Mouse (Mus musculus) inflammation-experienced regulatory T-cells, adult 6 months (primary cell): ENCODE measurements around the gene Krt33a. TPM values are rescaled to one million over a fixed set of nuclear protein-coding genes. Genes with fewer than 3 reads are reported as not detected.

Source experiments
- ATAC-seq: one replicate; pipeline ENCODE4 v1.8.0; 2017
- polyA plus RNA-seq, 3 experiments: library from polyadenylated mRNA; unstranded; fragments of 100-300 nt; shearing (Covaris generic); gene quantifications; one replicate each; pipeline ENCODE4 v1.2.1; 2017

Krt33a gene
- not detected for polyA plus RNA-seq

DNA sequence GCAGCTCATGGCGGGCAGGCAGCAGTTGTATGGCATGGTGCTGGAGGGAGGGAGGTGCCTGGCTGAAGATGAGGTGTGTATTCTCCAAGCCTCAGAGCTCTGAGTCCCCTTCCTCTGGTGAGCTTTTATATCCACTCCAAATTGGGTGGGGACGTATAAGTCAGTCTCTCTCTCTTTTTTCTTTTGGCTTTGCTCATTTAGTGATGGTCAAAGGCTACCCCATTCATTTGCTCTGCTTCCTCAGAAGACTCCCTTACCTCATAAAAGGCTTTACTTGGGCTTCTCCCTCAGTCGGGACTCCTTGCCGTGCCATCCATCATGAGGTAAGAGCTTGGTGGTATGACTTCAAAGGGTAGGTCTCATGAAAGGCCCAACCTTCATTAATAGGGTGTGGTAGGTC, at the start of gene Krt33a:
Gene Krt33a, minus strand, starts transcription at position 101 of the 400 bp plus-strand sequence.
- no peak for ATAC-seq

DNA sequence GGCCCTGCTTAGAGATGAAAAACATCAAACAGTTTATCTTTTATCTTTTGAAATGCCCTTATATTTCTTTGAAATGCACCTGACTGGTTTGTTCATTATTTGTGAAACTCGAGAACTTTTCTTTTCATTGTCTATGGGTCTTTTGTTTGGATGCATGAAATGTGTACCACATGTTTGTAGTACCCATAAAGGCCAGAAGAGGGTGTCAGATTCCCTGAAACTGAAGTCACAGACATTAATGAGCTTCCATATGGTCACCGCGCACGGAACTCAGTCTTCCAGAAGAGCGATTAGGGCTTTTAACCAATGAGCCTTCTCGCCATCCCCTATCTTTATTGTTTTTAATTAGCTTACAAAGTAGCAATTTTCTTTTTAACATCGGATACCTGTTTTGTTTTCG, 42.9 kb upstream of the Krt33a start:
- ATAC-seq = no peak

DNA sequence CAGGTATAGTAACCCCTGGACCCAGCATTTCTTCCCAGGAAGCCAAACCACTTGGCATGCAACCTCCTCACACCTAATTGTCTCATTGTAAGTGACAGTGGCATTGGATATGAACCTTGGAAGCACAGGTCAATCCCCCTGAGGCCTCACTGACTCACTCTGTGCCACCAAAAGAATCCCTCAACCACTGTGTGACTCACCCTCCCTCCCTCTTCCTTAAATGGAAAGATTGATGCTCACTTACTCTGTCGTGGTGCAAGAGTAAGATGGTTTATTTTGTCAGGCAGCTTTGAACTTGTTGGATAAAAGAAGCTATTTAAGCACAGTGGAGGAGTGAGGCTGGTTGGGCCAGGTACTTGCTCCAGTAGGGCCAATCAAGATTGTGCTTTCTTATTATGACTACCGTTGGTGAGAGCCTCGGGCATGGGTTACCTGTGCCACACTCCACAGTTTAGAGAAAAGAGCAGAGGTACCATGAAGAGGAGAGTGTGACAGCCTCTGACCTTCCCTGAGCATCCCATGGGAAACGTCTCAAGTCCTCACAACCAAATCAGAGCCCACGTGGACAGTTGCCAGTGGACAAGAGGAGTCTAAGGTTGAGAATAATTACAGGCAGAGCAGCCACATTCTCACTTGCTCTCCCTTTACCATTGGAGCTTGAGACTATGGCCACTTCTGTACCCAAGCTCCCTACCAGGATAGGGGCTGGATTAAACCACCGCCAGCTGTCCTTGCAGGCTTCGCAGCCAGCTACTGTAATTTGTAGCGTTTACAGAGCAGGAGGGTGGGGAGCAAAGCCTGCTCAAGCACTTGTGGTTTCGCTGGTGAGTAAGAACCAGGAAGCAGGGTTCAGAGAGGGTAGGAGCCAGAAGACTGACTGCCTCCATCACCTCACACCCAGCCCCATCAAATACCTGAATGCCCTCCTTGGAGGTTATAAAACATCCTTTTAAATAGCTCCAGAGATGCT, 40.0 kb upstream of the Krt33a start:
- ATAC-seq = no peak

DNA sequence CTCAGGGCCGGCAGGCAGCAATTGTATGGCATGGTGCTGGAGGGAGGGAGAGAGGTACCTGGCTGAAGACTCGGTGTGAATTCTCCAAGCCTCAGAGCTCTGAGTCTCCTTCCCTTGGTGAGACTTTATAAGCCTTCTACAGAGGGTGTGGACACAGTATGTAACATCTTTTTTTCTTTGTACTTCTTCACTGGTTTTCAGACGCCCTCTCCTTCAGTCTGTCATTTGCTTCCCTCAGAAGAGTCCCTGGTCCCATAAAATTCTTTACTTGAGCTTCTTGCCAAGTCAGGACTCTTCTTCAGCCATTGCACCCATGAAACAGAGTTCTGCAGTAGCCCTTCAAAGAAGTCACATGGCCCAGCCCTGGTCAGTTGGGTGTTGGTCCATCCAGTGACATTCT, 34.4 kb upstream of the Krt33a start, which contains the start of gene Krt31:
Gene Krt31, minus strand, starts transcription at position 101 of the 400 bp plus-strand sequence.
- no peak for ATAC-seq

DNA sequence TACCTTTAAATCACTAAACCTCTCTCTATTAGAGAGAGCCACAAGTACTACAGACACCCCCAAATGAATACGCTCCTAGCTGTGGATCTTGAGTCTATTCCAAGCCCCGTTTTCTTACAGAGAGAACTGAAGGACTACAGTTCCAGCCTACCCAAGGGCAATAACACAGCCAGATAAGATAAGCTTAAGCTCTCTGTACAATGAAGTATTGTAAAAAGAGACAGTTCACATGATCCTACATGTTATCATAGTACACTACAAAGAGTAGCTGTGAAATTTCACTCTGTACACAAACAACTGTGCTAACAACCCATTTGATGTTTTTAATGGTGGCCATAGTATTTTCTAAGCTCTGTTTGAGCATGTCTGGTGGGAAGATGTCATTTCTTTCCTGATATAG, 31.2 kb upstream of the Krt33a start:
- ATAC-seq = no peak

DNA sequence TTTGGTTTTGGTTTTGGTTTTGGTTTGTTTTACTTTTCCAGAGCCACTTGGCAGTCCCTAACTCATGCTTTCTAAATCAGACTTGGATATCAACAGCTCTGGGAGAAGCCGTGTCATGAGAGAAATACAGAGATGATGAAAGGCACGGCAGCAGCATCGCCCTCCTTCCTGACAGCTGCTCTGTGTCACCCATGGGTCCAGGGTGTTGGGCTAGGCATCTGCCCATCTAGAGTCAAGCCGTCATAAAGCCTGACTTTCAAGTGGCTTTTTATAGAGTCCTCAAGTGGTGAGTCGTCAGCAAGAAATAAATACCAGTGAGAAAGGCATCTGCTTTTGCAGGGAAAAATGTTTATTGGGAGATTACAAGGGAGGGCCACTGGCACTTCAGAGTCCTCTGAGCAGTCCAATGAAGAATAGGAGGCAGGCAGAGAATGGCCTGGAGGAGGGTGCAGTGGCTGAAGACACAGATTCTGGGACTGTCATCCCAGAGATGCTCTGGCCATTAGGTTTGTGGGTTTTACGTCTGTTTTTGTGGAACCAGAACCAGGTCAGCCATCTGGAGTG, 30.4 kb upstream of the Krt33a start:
- no peak for ATAC-seq

DNA sequence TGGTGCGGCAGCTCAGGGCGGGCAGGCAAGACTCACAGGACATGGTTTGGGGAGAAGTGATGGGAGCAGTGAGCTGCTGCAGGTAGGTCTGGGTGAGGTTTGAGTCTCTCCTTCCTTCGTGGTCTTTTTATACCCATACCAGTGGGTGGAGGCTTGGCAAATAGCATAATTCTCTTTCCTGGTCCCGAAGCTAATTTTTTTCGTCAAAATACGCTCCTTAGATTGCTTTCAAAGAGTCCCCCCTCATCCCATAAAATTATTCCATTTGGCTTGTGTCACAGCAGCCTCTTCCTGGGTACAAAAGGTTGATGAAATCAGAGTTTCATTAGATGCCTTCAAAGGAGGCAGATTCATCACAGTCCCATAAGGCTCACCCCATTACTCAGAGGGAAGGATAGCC, 25.4 kb upstream of the Krt33a start, which contains the start of gene Krt34:
Gene Krt34, minus strand, starts transcription at position 101 of the 400 bp plus-strand sequence.
- ATAC-seq = no peak

DNA sequence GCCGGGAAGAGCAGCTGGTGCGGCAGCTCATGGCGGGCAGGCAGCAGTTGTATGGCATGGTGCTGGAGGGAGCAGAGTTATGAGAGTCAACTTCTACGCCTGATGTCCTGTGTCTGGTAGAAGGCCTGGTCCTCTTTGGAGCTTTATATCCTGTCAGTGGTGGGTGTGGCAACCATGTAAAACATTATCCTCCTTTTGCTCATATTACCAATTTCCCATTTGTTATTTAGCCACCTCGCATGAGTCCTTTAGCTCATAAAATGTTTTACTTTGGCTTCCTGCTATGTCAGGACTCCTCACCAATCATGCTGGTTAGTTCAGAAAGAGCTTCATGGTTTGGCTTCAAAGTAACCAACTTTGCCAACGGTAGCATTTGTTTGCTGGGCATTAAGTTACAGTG, 13.8 kb upstream of the Krt33a start, which contains the start of gene Krt33b:
Gene Krt33b, minus strand, starts transcription at position 101 of the 400 bp plus-strand sequence.
- no peak for ATAC-seq

DNA sequence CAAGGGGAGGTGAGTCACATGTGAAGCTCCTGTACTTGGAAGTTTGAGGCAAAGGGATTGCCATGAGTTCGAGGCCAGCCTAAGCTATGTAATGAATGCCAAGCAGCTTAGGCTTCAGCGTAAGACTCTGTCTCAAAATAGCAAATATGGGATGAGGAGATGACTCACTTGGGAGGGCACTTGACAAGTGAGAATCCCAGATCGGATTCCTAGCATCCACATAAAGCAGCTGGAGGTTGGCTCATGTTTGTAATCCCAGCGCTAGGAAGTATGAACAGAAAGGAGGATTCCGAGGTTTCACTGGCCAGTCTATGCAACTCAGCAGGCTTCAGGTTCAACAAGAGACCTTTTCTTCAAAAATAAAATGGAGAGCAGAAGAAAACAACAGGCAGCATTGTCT, 5.4 kb upstream of the Krt33a start:
- no peak for ATAC-seq

DNA sequence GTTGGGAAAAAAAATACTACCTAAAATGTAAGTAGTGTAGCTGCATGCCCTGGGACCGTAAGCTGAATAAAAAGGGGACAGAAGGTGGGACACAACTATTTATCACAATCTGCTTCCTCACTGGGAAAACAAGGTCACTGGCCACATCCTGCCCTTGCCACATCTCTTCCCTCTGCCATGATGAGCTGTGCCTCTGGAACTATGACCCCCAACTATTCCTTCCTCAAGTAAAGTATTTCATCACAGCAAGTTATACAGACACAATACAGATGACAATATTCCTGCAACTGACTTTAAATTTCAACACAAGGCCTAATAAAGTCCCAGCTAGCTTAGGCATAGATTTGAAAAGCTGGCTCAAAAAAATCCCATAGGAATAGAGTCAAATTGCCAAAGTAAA, 3.5 kb upstream of the Krt33a start:
- no peak for ATAC-seq

DNA sequence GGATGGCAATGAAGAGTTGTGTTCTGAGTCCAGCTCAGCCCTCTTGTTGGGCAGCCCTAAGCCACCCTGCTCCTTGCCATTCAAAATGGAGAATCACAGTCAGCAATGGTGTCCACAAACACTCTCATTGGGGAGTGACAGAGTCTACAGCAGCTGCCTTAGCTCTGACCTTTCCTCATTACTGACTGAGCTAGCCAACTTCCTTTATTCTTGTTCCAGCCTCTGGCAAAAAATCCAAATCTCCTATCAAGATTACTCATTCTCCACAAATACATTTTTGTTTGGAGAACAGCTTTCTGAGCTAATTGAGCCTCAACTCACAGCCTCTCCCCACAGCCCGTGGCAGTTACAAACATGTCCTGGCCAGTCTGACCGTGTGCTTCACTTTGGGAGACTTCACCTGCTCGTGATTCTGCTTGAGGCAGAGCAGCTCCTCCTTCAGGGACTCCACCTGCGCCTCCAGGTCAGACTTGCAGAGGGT, 2.3 kb downstream of the Krt33a start:
- no peak for ATAC-seq

DNA sequence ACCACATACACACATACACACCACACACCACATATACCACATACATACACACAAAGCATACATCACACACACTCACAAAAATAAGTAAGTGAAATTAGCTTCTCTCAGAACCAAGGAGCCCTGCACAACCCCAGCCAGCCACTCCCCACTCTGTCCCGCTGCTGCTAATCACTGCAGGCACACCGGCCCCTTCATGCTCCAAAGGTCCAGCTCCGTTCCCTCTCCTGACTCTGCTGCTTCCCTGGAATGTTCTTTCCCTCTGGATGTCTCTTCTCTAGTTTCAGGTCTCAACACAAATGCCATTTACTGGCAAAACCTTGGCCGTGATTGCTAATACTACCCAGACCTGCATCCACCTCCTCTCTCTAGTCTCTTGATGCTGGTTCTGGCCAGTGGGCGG, 5.3 kb downstream of the Krt33a start:
- ATAC-seq = no peak

DNA sequence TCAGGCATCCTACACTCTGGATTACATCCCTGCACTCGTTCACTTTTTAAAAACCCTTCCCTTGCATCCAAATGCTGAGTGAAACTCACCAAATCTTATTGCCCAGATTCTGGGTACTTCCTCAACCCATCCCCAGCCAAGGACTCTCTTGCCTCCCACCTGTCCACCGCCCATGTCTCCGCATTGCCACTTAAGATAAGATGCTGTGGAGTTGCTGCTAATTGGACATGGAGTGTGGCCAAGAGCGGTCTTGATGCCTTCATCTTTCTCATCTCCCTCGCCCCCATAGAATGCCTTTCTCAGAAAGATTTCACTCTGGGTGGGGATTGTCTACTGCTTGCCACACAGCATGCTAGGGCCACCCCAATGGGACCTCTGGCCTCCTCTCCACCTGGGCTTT, 7.7 kb downstream of the Krt33a start:
- no peak for ATAC-seq

DNA sequence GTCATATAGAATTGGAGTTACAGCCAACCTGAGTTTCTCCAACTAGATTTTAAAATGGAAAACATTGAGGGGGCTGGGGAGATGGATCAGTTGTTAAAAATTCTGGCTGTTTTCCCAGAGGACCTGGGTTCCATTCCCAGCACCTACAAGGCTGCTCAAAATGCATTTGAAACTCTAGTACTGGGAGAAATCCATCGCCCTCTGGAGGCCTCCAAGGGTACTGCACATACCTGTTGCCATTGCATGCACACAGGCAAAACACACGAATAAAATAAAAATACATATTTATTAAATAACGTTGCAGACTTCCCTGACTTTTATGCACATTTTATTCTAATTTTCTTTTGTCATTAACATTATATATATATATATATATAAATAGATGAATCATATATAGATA, 9.4 kb downstream of the Krt33a start:
- no peak for ATAC-seq

DNA sequence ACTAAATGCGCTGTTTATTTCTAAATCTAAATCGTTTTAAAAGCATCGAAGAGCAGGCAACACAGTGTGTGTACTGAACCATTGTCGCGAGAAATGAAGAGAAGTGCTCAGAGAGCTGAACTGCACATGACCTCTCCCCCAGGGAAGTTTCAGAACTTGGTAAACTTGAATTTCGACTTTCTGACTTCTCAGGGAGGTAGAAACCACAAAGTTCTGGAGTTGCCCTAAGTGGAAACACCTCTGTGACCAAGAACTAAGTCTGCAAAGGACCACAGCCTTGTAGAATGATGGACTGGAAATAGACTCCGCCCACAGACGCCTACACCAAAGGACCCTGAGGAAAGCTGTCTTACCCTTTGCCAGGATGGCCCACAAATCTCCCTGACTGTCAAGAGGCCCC, 10.1 kb downstream of the Krt33a start:
- ATAC-seq = no peak

DNA sequence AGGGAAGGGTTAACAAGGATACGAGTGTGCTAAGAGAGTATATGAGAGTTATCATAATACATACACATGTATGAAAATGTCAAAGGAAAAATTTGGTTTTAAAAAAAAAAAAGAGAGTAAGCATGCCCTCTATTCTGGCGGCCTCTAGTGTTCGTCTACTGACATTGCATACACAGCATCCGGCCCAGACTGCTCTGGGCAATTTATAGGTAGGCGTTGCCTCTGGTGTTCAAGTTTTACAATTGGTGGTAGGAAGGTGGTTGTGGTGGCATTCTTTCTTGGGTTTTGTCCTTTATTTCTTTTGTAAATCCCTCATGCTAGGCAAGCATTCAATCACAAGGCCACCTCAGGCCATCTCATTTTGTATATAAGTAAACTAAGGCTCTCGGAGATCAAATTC, 11.2 kb downstream of the Krt33a start:
- no peak for ATAC-seq

DNA sequence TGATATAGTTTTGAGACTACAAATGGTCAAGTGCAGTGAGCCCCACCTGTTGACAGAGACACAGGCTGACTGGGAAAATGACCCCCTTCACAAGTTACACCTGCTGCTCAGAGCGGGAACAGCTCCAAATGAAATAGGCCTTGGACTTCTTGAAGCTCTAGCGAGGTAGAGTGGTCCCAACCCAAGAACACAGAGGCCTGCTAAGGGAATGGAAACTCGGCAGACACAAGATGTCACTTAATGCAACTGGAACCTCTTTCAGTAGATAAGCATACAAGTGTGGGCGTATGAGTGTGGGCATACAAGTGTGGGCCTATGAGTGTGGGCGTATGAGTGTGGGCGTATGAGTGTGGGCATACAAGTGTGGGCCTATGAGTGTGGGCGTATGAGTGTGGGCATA, 16.9 kb downstream of the Krt33a start:
- no peak for ATAC-seq

DNA sequence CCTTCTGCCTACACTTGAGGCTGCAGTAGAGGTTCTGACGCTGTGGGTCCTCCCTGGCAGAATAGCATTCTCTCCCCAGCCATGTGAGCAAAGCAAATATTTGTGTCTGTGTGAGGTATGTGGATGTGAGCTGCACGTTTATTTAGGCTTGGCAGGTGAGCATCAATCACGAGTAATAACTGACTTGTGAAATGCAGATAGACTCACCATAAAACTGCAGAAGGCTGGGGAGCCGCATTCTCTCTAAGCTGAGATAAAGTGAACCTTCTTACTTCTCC, 21.7 kb downstream of the Krt33a start:
- ATAC-seq = no peak

DNA sequence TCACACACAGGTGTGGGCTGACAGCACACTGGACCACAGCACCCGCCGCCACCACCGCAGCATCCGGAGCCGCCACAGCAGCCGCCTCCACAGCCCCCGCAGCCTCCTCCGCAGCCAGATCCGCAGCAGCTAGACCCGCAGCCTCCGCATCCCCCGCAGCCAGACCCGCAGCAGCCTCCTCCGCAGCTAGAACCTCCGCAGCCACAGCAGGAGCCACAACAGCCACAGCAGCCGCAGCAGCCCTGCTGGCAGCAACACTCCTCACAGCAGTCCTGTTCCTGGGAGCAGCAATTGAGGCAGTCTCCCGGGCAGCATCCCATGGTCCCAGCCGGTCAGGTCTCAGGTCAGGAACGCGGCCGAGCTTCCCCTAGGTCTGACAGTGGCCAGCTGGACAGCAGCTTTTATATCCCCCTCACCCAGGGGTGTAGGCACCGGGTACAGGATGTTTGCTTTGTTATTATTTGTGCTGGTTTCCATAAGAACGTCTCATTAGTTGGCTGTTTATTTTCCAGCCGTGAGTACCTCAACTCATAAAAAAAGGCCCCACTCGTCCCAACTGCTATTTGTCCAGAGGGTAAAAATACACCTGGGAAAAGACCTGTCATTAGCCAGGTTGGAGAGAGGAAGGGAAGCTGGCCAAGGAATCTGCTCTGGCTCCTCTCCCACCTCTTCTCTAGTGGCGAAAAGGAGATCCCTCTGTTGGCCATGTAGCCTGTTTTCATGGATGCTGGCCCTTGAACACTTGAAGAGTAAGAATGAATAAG, 22.2 kb downstream of the Krt33a start, which contains the start of gene Krtap17-1:
Gene Krtap17-1, minus strand, starts transcription at position 375 of the 764 bp plus-strand sequence.
- ATAC-seq = no peak

DNA sequence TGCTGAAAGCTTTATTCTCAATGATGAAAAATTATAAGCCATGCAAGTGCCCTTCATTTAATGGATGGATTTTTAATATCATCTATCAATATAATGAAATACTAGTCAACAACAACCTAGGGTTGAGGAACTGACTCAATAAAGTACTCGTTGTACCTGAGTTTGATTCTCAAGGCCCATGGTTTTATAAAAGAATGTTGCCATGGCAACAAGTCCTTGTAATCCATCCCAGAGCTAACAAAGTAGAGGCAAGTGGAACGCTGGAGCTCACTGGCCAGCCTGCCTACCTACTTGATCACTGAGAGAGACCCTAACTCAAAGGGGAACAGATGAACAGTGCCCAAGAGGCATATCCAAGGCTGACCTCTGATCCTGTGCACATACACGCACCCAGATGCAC, 25.4 kb downstream of the Krt33a start:
- no peak for ATAC-seq

DNA sequence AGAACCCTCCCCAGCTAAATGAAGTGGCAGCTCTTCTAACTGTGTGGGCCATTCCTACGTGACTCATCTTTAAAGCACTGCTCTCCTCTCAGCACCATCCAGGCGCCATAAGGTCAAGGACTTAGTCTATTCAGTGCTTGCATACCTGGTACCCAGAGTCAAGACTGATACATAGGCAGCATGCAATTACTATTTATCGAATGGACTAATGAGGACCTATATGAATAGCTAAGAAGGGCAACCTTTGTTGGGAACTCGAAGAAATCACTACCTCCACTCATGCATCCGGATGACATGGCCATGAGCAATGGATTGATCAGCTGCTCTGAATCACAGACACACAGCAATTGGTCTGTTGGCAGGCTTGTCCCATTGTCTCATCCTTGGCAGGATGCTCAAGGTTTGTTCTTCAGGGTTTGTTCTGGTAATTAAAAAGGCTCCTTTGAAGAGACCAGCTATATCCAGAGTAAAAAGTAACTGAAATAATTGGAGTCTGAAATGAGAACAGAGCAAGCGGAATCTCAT, 26.1 kb downstream of the Krt33a start:
- ATAC-seq = no peak

DNA sequence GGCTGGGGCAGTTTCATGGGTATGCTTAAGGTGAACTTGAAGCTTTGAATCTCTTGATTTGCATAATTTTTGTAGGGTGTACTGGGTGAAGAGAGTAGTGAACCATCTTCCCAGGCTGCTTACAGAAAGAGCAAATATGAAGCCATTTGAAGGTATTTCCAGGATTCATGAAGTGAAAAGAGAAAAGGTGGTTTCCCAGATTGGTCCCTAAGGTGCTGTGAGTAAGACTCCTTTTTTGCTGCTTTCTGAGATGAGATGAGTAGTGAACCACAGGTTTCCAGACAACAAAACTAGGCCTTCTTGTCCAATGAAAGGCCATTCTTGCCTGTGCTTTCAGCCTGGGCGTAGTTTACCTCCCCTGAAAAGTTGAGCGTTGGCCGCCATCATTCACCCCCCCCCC, 27.5 kb downstream of the Krt33a start:
- no peak for ATAC-seq

DNA sequence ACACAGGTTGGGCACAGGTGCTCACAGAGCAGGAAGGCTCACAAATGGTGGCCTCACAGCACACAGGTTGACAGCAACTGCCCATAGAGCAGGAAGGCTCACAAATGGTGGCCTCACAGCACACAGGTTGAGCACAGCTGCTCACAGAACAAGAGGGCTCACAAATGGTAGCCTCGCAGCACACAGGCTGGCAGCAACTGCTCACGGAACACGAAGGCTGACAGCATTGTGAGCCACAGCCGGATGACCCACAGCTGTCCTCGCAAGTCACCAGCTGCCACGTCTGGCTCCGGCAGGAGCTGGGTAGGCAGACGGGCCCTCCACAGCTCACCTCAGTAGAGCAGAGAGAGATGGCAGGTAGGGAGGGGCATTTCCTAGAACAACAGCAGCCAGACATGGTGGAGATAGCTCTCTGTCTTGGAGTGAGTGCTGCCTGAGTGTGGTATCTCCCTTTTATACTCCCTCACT, 29.8 kb downstream of the Krt33a start, which contains the start of gene Krtap16-1:
Gene Krtap16-1, minus strand, starts transcription at position 418 of the 468 bp plus-strand sequence.
- no peak for ATAC-seq
